In the genomic region with DNA sequence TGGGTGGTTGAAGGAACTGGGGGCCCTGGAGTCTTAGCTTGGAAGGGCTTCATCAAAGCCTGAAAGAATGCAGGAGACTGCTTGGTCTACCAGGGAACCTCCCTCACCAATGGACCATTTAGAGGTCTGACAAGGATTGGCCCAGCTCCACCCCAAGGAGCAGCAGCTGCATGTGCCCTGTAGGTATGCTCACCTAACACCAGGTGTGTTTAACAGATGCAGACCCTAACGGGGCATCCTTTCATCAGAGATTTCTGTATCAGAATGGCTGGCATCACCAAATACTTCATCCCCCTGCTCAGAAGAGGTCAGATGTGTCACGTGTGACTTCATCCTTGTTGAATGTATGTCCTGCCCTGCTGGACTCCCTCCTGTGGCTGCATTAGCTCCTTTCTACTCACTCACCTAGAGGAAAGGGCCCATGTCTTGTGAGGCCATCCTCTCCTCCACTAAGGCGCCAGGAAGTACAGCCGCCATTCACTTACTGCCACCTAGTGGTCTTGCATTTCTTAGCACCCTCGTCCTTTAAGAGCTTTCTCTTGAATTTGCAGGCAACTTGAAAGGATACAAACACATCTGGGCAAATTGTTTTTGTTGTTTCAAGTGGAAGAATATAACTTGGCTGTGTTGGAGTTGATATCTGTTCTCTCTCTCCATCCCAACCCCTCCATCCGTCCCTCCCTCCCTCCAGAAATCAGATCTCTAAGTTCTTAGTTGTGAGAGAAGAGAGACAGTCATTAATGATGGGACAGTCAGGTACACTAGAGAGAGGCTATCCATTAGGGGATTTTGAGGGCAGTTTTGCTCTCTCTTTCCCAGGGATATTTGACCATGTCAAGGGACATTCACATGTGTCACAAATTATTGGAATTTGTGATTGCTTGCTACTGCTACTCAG, we compare ENCODE assay signal across 7 mouse cellular contexts.
DNase-seq lines count a peak whose midpoint lies in the region; ATAC-seq and TF ChIP-seq lines count a peak whose summit lies in the region.

No protein-coding gene starts in this region.

- H3K4me1 ChIP-seq in heart, postnatal 0 days (ENCODE audit: control insufficient read depth, insufficient read depth) = no peaks in the 10 kb centered on the region
- H3K4me1 ChIP-seq in lung, embryonic 14.5 days (ENCODE audit: insufficient read depth) = no peaks in the 10 kb centered on the region

- TF ChIP-seq CTCF in heart, postnatal 0 days (IDR thresholded peaks at IDR 0.05; ENCODE audit: low read depth) = peak; percentile 93
- peak; percentile 92 for TF ChIP-seq CTCF in lung, embryonic 14.5 days (IDR thresholded peaks at IDR 0.05; ENCODE audit: low read depth)

- 30% methylated on average over 6 of the region's 6 CpGs for WGBS in heart, postnatal 0 days
- WGBS in lung, embryonic 14.5 days = 32% methylated on average over 6 of the region's 6 CpGs

- TF ChIP-seq EP300 in heart, postnatal 0 days (IDR thresholded peaks at IDR 0.05; ENCODE audit: low read depth) = no peak

- H3K9ac ChIP-seq in heart, postnatal 0 days (replicated peaks; ENCODE audit: low read depth, low read length) = no peak overlapping the region
- H3K9ac ChIP-seq in lung, embryonic 14.5 days = no peak overlapping the region

- H3K27me3 ChIP-seq in heart, postnatal 0 days (ENCODE audit: control insufficient read depth, insufficient read depth, low read length) = no peaks in the 10 kb centered on the region
- no peaks in the 10 kb centered on the region for H3K27me3 ChIP-seq in lung, embryonic 14.5 days (ENCODE audit: insufficient read depth, low read length)

- H3K4me3 ChIP-seq in heart, postnatal 0 days (ENCODE audit: low read depth, low read length) = no peak overlapping the region
- no peak overlapping the region for H3K4me3 ChIP-seq in lung, embryonic 14.5 days (ENCODE audit: low read depth, low read length)

- H3K9me3 ChIP-seq in heart, postnatal 0 days (replicated peaks; ENCODE audit: control insufficient read depth, low read length) = no peaks in the 10 kb centered on the region
- H3K9me3 ChIP-seq in lung, embryonic 14.5 days (ENCODE audit: low read depth, low read length) = no peaks in the 10 kb centered on the region

- no peak overlapping the region for H3K27ac ChIP-seq in heart, postnatal 0 days (ENCODE audit: low read depth)
- H3K27ac ChIP-seq in lung, embryonic 14.5 days (ENCODE audit: low read depth) = no peak overlapping the region

- 0 out of 2 replicates have a peak, but pooled peaks cover 4% of the 10 kb centered on the region for H3K36me3 ChIP-seq in heart, postnatal 0 days (replicated peaks; ENCODE audit: control insufficient read depth, insufficient read depth, low read length)
- H3K36me3 ChIP-seq in lung, embryonic 14.5 days (ENCODE audit: insufficient read depth) = 0 out of 2 replicates have a peak, but pooled peaks cover 4% of the 10 kb centered on the region

- 0 out of 2 replicates have a peak, but pooled peaks have one; percentile 30 for ATAC-seq in heart, postnatal 0 days (ENCODE audit: insufficient read depth, low read depth)
- ATAC-seq in lung, embryonic 14.5 days (ENCODE audit: insufficient read depth) = peak; percentile 83; the same call in 1 of the 2 replicates

- H3K4me2 ChIP-seq in heart, postnatal 0 days (ENCODE audit: low read depth, low read length) = no peak overlapping the region
- no peak overlapping the region for H3K4me2 ChIP-seq in lung, embryonic 14.5 days

- DNase-seq in ES-CJ7 (ENCODE audit: low read depth, low spot score) = peak; percentile 90
- DNase-seq in adrenal gland, postnatal 10 days = peak; percentile 73
- DNase-seq in embryo, embryonic 11.5 days (ENCODE audit: low read depth, low spot score) = peak; percentile 46
- peak; percentile 39 for DNase-seq in heart, postnatal 0 days (ENCODE audit: low spot score)
- peak; percentile 46 to 72 for DNase-seq in kidney, postnatal 25 days
- DNase-seq in lung, embryonic 14.5 days = peak; percentile 87
- peak; percentile 46 for DNase-seq in retina, postnatal 7 days (ENCODE audit: low read depth, low spot score)

Comparison
In these comparisons a context has a peak if more than half of its experiments do, and no peak if none do; other contexts are left out.
1. DNase-seq: peak in every context shown above with its lines; median percentile 90 in ES-CJ7; 87 in lung, embryonic 14.5 days; 73 in adrenal gland, postnatal 10 days; 59 in kidney, postnatal 25 days; 46 in embryo, embryonic 11.5 days; 46 in retina, postnatal 7 days; 39 in heart, postnatal 0 days.